Mouse (Mus musculus) embryonic facial prominence, embryonic 12.5 days (tissue): Measurements from ENCODE around the gene Ubac1. TPM values are rescaled to one million over a fixed set of nuclear protein-coding genes. Genes with fewer than 3 reads are reported as not detected.

Experiments
- ATAC-seq: fragments of 200-750 bp; cut with Nextera tagmentation; 2 replicates; pipeline ENCODE4 v1.8.0; 2017; ENCODE audit not compliant: insufficient number of reproducible peaks, insufficient read depth, low FRiP score, low TSS enrichment
- H3K27ac ChIP-seq: fragments of 300-500 bp; sonication (generic); 2 replicates; pipeline ENCODE4 v1.5.1; 2016; ENCODE audit warnings: mild to moderate bottlenecking
- H3K27me3 ChIP-seq: fragments of 300-500 bp; sonication (generic); 2 replicates; pipeline ENCODE4 v1.6.1; 2016; ENCODE audit warnings: mild to moderate bottlenecking, moderate library complexity
- H3K36me3 ChIP-seq: fragments of 300-500 bp; sonication (generic); 2 replicates; pipeline ENCODE4 v1.6.1; 2016; ENCODE audit warnings: mild to moderate bottlenecking
- H3K4me1 ChIP-seq: fragments of 300-500 bp; sonication (generic); 2 replicates; pipeline ENCODE4 v1.6.1; 2016
- H3K4me2 ChIP-seq: fragments of 300-500 bp; sonication (generic); replicated peaks from 2 replicates; pipeline ENCODE4 v1.6.1; 2016; ENCODE audit warnings: mild to moderate bottlenecking, moderate library complexity
- H3K4me3 ChIP-seq: fragments of 300-500 bp; sonication (generic); 2 replicates; pipeline ENCODE4 v1.5.1; 2016; ENCODE audit warnings: mild to moderate bottlenecking
- H3K9ac ChIP-seq: fragments of 300-500 bp; sonication (generic); 2 replicates; pipeline ENCODE4 v1.6.1; 2016; ENCODE audit warnings: mild to moderate bottlenecking, moderate library complexity
- H3K9me3 ChIP-seq: fragments of 300-500 bp; sonication (generic); 2 replicates; pipeline ENCODE4 v1.6.1; 2016; ENCODE audit warnings: mild to moderate bottlenecking, moderate library complexity
- WGBS: fragments of 180-500 bp; shearing (Covaris S2); methylation state at CpG from one replicate; pipeline ENCODE4 v1.1.7; 2016; 5-methylcytosine and 5-hydroxymethylcytosine counted together
- polyA plus RNA-seq: library from polyadenylated mRNA; unstranded; fragments of >200 nt; fragmentation: Nextera tagmentation; extraction: Ambion mirVana; gene quantifications from 2 replicates; pipeline ENCODE4 v1.2.1, GENCODE M21; 2016

Ubac1 gene
- polyA plus RNA-seq, 1 experiment from 2014 or later: 106 TPM

- WGBS: 82% methylated on average over 6 of the region's 6 CpGs
- 0 out of 2 replicates have a peak, but pooled peaks cover 4% of the 10 kb centered on the region for H3K4me1 ChIP-seq
Observed at GRCm38 (mm10) chr2:25987817-25988216, 33.7 kb downstream of the Ubac1 start.

DNA sequence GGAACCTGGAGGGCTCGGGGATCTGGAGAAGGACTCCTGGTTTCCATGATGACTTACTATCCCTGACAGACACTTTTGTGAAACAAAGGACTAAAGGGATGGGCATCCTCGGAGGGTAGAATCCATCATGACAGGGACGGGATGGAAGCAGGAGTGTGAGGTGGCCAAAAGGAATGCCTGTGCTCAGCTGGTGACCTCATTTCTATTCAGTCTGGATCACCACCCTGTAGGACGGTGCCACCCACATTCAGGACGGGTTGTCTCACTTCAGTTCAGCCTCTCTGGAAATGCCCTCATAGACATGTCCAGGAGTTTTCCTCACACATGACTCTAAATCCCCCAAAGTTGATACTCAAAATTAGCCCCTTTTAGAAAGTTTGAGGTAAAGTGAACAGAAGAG is 34.9 kb downstream of the Ubac1 start:
- Histone ChIP-seq H3K4me2 (no peak overlapping the region), H3K4me3 (no peak overlapping the region), H3K36me3 (no peaks in the 10 kb centered on the region), H3K9ac (no peak overlapping the region), H3K27ac (no peak overlapping the region), H3K27me3 (no peaks in the 10 kb centered on the region), H3K4me1 (peaks cover 7% of the 10 kb centered on the region), H3K9me3 (no peaks in the 10 kb centered on the region)
- 61% methylated on average over 5 of the region's 5 CpGs for WGBS
- ATAC-seq: no peak

More at GRCm38 (mm10) chr2:25987817-25988216, 33.7 kb downstream of the Ubac1 start:
- no peaks in the 10 kb centered on the region for H3K36me3 ChIP-seq
- ATAC-seq: no peak
- H3K27ac ChIP-seq: no peak overlapping the region
- H3K4me2 ChIP-seq: no peak overlapping the region
- H3K27me3 ChIP-seq: no peaks in the 10 kb centered on the region
- H3K9ac ChIP-seq: no peak overlapping the region
- H3K4me3 ChIP-seq: no peak overlapping the region
- H3K9me3 ChIP-seq: no peaks in the 10 kb centered on the region

DNA sequence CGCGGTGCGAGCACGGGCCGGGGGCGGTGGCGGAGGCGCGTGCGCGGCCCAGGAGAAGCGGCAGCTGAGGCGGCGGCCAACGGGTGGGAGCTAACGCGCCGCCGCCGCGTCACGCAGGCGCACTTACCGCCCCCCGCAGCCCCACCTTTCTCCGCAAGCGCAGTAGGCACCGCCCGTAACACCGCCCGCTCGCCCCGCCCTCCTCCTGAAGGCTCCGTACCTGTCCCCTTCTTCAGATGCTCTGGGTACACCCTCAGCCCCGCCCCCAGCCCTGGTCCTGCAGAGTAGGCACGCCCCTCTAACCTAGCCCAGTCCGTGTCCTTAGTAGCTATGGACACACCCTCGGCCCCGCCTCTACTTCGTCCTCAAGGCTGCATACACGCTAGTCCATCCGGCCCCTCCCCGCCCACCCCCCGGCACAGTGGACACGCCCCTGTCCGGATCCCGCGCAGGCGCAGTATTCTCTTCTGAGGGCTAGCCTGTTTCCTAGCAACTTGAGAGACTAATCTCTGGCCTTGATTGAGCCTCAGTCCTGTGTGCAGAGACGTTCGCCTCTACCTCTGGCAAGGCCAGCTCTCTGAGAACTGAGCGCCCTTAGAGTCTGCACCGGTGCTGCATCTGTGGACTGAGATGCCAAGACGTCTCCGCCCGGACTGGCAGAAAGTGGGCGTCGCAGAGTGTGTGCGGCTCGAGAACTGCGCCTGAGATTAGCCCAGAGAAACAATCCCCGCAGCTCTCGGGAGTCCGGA is 38.2 kb downstream of the Ubac1 start, which contains the start of gene Camsap1:
Gene Camsap1 (minus strand): TSS at position 124 of the 749 bp plus-strand sequence.
- Histone ChIP-seq H3K27me3 (no peaks in the 10 kb centered on the region), H3K36me3 (0 out of 2 replicates have a peak, but pooled peaks cover 7% of the 10 kb centered on the region), H3K4me2 (peak within 1 kb of the TSS; percentile 89), H3K4me3 (peak within 1 kb of the TSS; percentile 90), H3K4me1 (peaks cover 29% of the 10 kb centered on the region), H3K9me3 (no peaks in the 10 kb centered on the region), H3K27ac (peak within 1 kb of the TSS; percentile 93), H3K9ac (peak within 1 kb of the TSS; percentile 97)
- WGBS: under 1% methylated on average over 49 of the region's 64 CpGs
- ATAC-seq: peak; percentile 100

- Histone ChIP-seq H3K4me3 (peak overlapping the region; percentile 90), H3K4me1 (peaks cover 33% of the 10 kb centered on the region), H3K4me2 (peak overlapping the region; percentile 89), H3K9ac (peak overlapping the region; percentile 97), H3K27ac (peak overlapping the region; percentile 93), H3K27me3 (no peaks in the 10 kb centered on the region), H3K36me3 (0 out of 2 replicates have a peak, but pooled peaks cover 7% of the 10 kb centered on the region), H3K9me3 (no peaks in the 10 kb centered on the region)
- ATAC-seq: 0 out of 2 replicates have a peak, but pooled peaks have one; percentile 0
- under 1% methylated on average over 74 of the region's 76 CpGs for WGBS
Observed at GRCm38 (mm10) chr2:25982426-25983091, 39.0 kb downstream of the Ubac1 start.

- no peaks in the 10 kb centered on the region for H3K9me3 ChIP-seq
- 0 out of 2 replicates have a peak, but pooled peaks cover 7% of the 10 kb centered on the region for H3K36me3 ChIP-seq
- peaks cover 33% of the 10 kb centered on the region for H3K4me1 ChIP-seq
- under 1% methylated on average over 16 of the region's 16 CpGs for WGBS
- peak overlapping the region; percentile 89 for H3K4me2 ChIP-seq
- H3K27ac ChIP-seq: no peak overlapping the region
- H3K4me3 ChIP-seq: peak overlapping the region; percentile 90
- no peaks in the 10 kb centered on the region for H3K27me3 ChIP-seq
- peak overlapping the region; percentile 97 for H3K9ac ChIP-seq
- ATAC-seq: no peak
Observed at GRCm38 (mm10) chr2:25982052-25982425, 39.5 kb downstream of the Ubac1 start.

GRCm38 (mm10) chr2:25978997-25979396 is 42.5 kb downstream of the Ubac1 start:
- WGBS: 85% methylated on average over 4 of the region's 4 CpGs
- H3K9ac ChIP-seq: no peak overlapping the region
- H3K4me1 ChIP-seq: peaks cover 30% of the 10 kb centered on the region
- H3K9me3 ChIP-seq: no peaks in the 10 kb centered on the region
- H3K4me3 ChIP-seq: no peak overlapping the region
- H3K36me3 ChIP-seq: 0 out of 2 replicates have a peak, but pooled peaks cover 7% of the 10 kb centered on the region
- ATAC-seq: no peak
- H3K27me3 ChIP-seq: no peaks in the 10 kb centered on the region
- H3K27ac ChIP-seq: no peak overlapping the region
- H3K4me2 ChIP-seq: no peak overlapping the region

- H3K27me3 ChIP-seq: no peaks in the 10 kb centered on the region
- H3K4me2 ChIP-seq: no peak overlapping the region
- no peak overlapping the region for H3K4me3 ChIP-seq
- peaks cover 10% of the 10 kb centered on the region; the same call in 1 of the 2 replicates for H3K36me3 ChIP-seq
- H3K9me3 ChIP-seq: no peaks in the 10 kb centered on the region
- no peak overlapping the region for H3K27ac ChIP-seq
- H3K9ac ChIP-seq: no peak overlapping the region
- WGBS: 79% methylated on average over 7 of the region's 7 CpGs
- H3K4me1 ChIP-seq: peaks cover 29% of the 10 kb centered on the region
- no peak for ATAC-seq
Observed at GRCm38 (mm10) chr2:25977587-25978239, 43.8 kb downstream of the Ubac1 start.

- WGBS: 84% methylated on average over 4 of the region's 4 CpGs
- peaks cover 12% of the 10 kb centered on the region; the same call in 1 of the 2 replicates for H3K36me3 ChIP-seq
- no peak overlapping the region for H3K27ac ChIP-seq
- H3K9me3 ChIP-seq: no peaks in the 10 kb centered on the region
- no peak overlapping the region for H3K4me2 ChIP-seq
- no peak overlapping the region for H3K9ac ChIP-seq
- ATAC-seq: no peak
- H3K27me3 ChIP-seq: no peaks in the 10 kb centered on the region
- no peak overlapping the region for H3K4me3 ChIP-seq
- peaks cover 14% of the 10 kb centered on the region for H3K4me1 ChIP-seq
Observed at GRCm38 (mm10) chr2:25975141-25975770, 46.3 kb downstream of the Ubac1 start.

- Histone ChIP-seq H3K27me3 (no peaks in the 10 kb centered on the region), H3K9me3 (no peaks in the 10 kb centered on the region), H3K27ac (no peak overlapping the region), H3K9ac (no peak overlapping the region), H3K4me2 (no peak overlapping the region), H3K4me1 (no peaks in the 10 kb centered on the region), H3K4me3 (no peak overlapping the region), H3K36me3 (peaks cover 21% of the 10 kb centered on the region)
- WGBS: 76% methylated on average over 2 of the region's 2 CpGs
- ATAC-seq: no peak
Observed at GRCm38 (mm10) chr2:25970426-25970825, 51.1 kb downstream of the Ubac1 start.

- WGBS: 86% methylated on average over 4 of the region's 4 CpGs
- H3K4me3 ChIP-seq: no peak overlapping the region
- no peaks in the 10 kb centered on the region for H3K9me3 ChIP-seq
- ATAC-seq: no peak
- H3K27ac ChIP-seq: no peak overlapping the region
- H3K4me2 ChIP-seq: no peak overlapping the region
- H3K36me3 ChIP-seq: peaks cover 31% of the 10 kb centered on the region
- H3K27me3 ChIP-seq: no peaks in the 10 kb centered on the region
- no peaks in the 10 kb centered on the region for H3K4me1 ChIP-seq
- H3K9ac ChIP-seq: no peak overlapping the region
Observed at GRCm38 (mm10) chr2:25969319-25969718, 52.2 kb downstream of the Ubac1 start.

GRCm38 (mm10) chr2:25949291-25949690 is 72.3 kb downstream of the Ubac1 start:
- H3K9ac ChIP-seq: no peak overlapping the region
- WGBS: 96% methylated on average over 3 of the region's 3 CpGs
- H3K4me2 ChIP-seq: no peak overlapping the region
- no peak for ATAC-seq
- H3K36me3 ChIP-seq: peaks cover 59% of the 10 kb centered on the region
- no peaks in the 10 kb centered on the region for H3K4me1 ChIP-seq
- H3K27me3 ChIP-seq: no peaks in the 10 kb centered on the region
- no peak overlapping the region for H3K4me3 ChIP-seq
- H3K27ac ChIP-seq: no peak overlapping the region
- no peaks in the 10 kb centered on the region for H3K9me3 ChIP-seq
